ENCODE assay signal across 11 mouse cellular contexts in genomic region chr14:120949002-120949401, GRCm38 (mm10). TPM values are rescaled to one million over a fixed set of nuclear protein-coding genes. Genes with fewer than 3 reads are reported as not detected.
DNase-seq lines count a peak whose midpoint lies in the region; ATAC-seq and TF ChIP-seq lines count a peak whose summit lies in the region.
"Had no signal": no experiment of that assay in that cellular context is flagged by ENCODE, and none has a peak within 500 bp of the region (broad histone marks: within the 10 kb centered on the region; RNA-seq: fewer than 3 reads in every experiment).

No protein-coding gene starts in this region.

- no peaks in the 10 kb centered on the region for H3K27me3 ChIP-seq in hindbrain, postnatal 0 days (ENCODE audit: insufficient read depth, low read length)
- H3K27me3 ChIP-seq in hindbrain, embryonic 10.5 days (ENCODE audit: insufficient read depth, poor library complexity, severe bottlenecking): no peaks in the 10 kb centered on the region
- H3K27me3 ChIP-seq in forebrain, embryonic 12.5 days: no peaks in the 10 kb centered on the region
- H3K27me3 ChIP-seq in heart, embryonic 11.5 days (ENCODE audit: control insufficient read depth, insufficient read depth, low read length): no peaks in the 10 kb centered on the region
- H3K27me3 ChIP-seq: embryonic facial prominence, embryonic 12.5 days had no signal

- 97% methylated on average over 5 of the region's 5 CpGs for WGBS in hindbrain, postnatal 0 days
- 90% methylated on average over 5 of the region's 5 CpGs for WGBS in hindbrain, embryonic 10.5 days
- 92% methylated on average over 5 of the region's 5 CpGs for WGBS in forebrain, embryonic 12.5 days
- 87% methylated on average over 5 of the region's 5 CpGs for WGBS in heart, embryonic 11.5 days (ENCODE audit: insufficient replicate concordance)

- no peak overlapping the region for H3K4me3 ChIP-seq in hindbrain, postnatal 0 days (ENCODE audit: low read length)
- no peak overlapping the region for H3K4me3 ChIP-seq in hindbrain, embryonic 10.5 days
- no peak overlapping the region for H3K4me3 ChIP-seq in forebrain, embryonic 12.5 days (replicated peaks)
- H3K4me3 ChIP-seq in heart, embryonic 11.5 days (ENCODE audit: low read depth, low read length): no peak overlapping the region
- H3K4me3 ChIP-seq: embryonic facial prominence, embryonic 12.5 days had no signal

- no peak overlapping the region for H3K27ac ChIP-seq in hindbrain, postnatal 0 days
- H3K27ac ChIP-seq in hindbrain, embryonic 10.5 days: no peak overlapping the region
- H3K27ac ChIP-seq in forebrain, embryonic 12.5 days: no peak overlapping the region
- no peak overlapping the region for H3K27ac ChIP-seq in heart, embryonic 11.5 days (ENCODE audit: low read depth, low read length)
- H3K27ac ChIP-seq: embryonic facial prominence, embryonic 12.5 days; hindbrain, embryonic 14.5 days had no signal

- no peak overlapping the region for H3K4me2 ChIP-seq in hindbrain, postnatal 0 days (ENCODE audit: low read depth, low read length)
- H3K4me2 ChIP-seq in forebrain, embryonic 12.5 days: no peak overlapping the region
- H3K4me2 ChIP-seq in heart, embryonic 11.5 days: no peak overlapping the region
- H3K4me2 ChIP-seq: embryonic facial prominence, embryonic 12.5 days; hindbrain, embryonic 14.5 days had no signal

- no peak for DNase-seq in hindbrain, postnatal 0 days (ENCODE audit: low spot score)
- no peak for DNase-seq in hindbrain, embryonic 10.5 days (ENCODE audit: low spot score)
- peak; percentile 16 for DNase-seq in thymus, postnatal 25 days
- DNase-seq in thymus, postnatal 10 days (ENCODE audit: low spot score in 2 of 2): no peak
- DNase-seq in gastrocnemius, postnatal 10 days: no peak
- DNase-seq: right cerebral cortex, postnatal 25 days had no signal

- ATAC-seq in hindbrain, postnatal 0 days: no peak
- ATAC-seq in erythroblast, adult 5-6 weeks (replicated peaks; ENCODE audit: low FRiP score, poor library complexity, severe bottlenecking): peak; percentile 65; the same call in 1 of the 2 replicates
- no peak for ATAC-seq in forebrain, embryonic 12.5 days (ENCODE audit: low FRiP score)
- ATAC-seq in heart, embryonic 11.5 days (replicated peaks; ENCODE audit: insufficient number of reproducible peaks, low FRiP score, low TSS enrichment): no peak

- no peaks in the 10 kb centered on the region for H3K4me1 ChIP-seq in hindbrain, postnatal 0 days (ENCODE audit: insufficient read depth, low read length)
- no peaks in the 10 kb centered on the region for H3K4me1 ChIP-seq in hindbrain, embryonic 10.5 days (replicated peaks)
- no peaks in the 10 kb centered on the region for H3K4me1 ChIP-seq in forebrain, embryonic 12.5 days
- 0 out of 2 replicates have a peak, but pooled peaks cover 5% of the 10 kb centered on the region for H3K4me1 ChIP-seq in heart, embryonic 11.5 days (ENCODE audit: control insufficient read depth, insufficient read depth, low read length)
- H3K4me1 ChIP-seq: embryonic facial prominence, embryonic 12.5 days had no signal

- no peaks in the 10 kb centered on the region for H3K9me3 ChIP-seq in hindbrain, postnatal 0 days (ENCODE audit: low read length)
- 0 out of 2 replicates have a peak, but pooled peaks cover 5% of the 10 kb centered on the region for H3K9me3 ChIP-seq in hindbrain, embryonic 10.5 days
- H3K9me3 ChIP-seq in forebrain, embryonic 12.5 days: peaks cover 3% of the 10 kb centered on the region; the same call in 1 of the 2 replicates
- H3K9me3 ChIP-seq in heart, embryonic 11.5 days (replicated peaks; ENCODE audit: control insufficient read depth, low read length): peaks cover 3% of the 10 kb centered on the region; the same call in 1 of the 2 replicates

- H3K9ac ChIP-seq in hindbrain, postnatal 0 days (replicated peaks; ENCODE audit: low read length): no peak overlapping the region
- H3K9ac ChIP-seq in forebrain, embryonic 12.5 days: no peak overlapping the region
- no peak overlapping the region for H3K9ac ChIP-seq in heart, embryonic 11.5 days (ENCODE audit: low read depth, low read length)
- H3K9ac ChIP-seq: embryonic facial prominence, embryonic 12.5 days; hindbrain, embryonic 14.5 days had no signal

- peak; percentile 55 for TF ChIP-seq CTCF in hindbrain, postnatal 0 days (IDR thresholded peaks at IDR 0.05; ENCODE audit: low read depth)

- peaks cover 19% of the 10 kb centered on the region for H3K36me3 ChIP-seq in hindbrain, postnatal 0 days (ENCODE audit: insufficient read depth, low read length)
- peaks cover 66% of the 10 kb centered on the region for H3K36me3 ChIP-seq in hindbrain, embryonic 10.5 days
- H3K36me3 ChIP-seq in forebrain, embryonic 12.5 days (replicated peaks): peaks cover 59% of the 10 kb centered on the region
- peaks cover 31% of the 10 kb centered on the region for H3K36me3 ChIP-seq in heart, embryonic 11.5 days (ENCODE audit: control insufficient read depth, insufficient read depth, low read length)

RNA-seq across cellular contexts. Expression of gene Ipo5, which starts 38.0 kb away (rescaled TPM):
- 73.9 and 74.2 TPM in 2 replicates for total RNA-seq in hindbrain, postnatal 0 days (2014; rRNA removed)
- 44.4 and 45.4 TPM in 2 replicates for polyA plus RNA-seq in hindbrain, postnatal 0 days (2015; fragmentation: Nextera tagmentation; extraction: Ambion mirVana)
- polyA plus RNA-seq in hindbrain, embryonic 10.5 days (2016; fragmentation: Nextera tagmentation; extraction: Ambion mirVana): 105 and 132 TPM in 2 replicates
- total RNA-seq in erythroblast, adult 5-6 weeks (2015; ENCODE audit: low replicate concordance): 27.8 and 31.3 TPM in 2 replicates
- 28.0 and 41.3 TPM in 2 replicates for total RNA-seq in erythroblast, adult 5-6 weeks (2017; ENCODE audit: low replicate concordance)
- polyA plus RNA-seq in forebrain, embryonic 12.5 days (2016; fragmentation: Nextera tagmentation; extraction: Ambion mirVana): 131 and 136 TPM in 2 replicates
- polyA plus RNA-seq in heart, embryonic 11.5 days (2014; fragmentation: Nextera tagmentation; extraction: Ambion mirVana): 105 and 116 TPM in 2 replicates
- 100 to 1,000 TPM in 1 of 2 experiments, 10 to 100 TPM in 1; 98.2 to 101 TPM for total RNA-seq in gastrocnemius, postnatal 10 days (2021)
